Mouse (Mus musculus): ENCODE measurements around the gene Anp32e.

GRCm38 (mm10) chr3:95933111-95933750, 4.2 kb downstream of the Anp32e start:
- TF ChIP-seq CTCF (IDR thresholded peaks at IDR 0.05; ENCODE audit: borderline replicate concordance, insufficient read depth, low read length) (no peak), POLR2A (IDR thresholded peaks at IDR 0.05; ENCODE audit: low read depth, low read length) (no peak)
